Mouse (Mus musculus) layer of hippocampus, adult 8-10 months (tissue): Measurements from ENCODE around the gene Plcxd2. TPM values are rescaled to one million over a fixed set of nuclear protein-coding genes. Genes with fewer than 3 reads are reported as not detected.

Experiments
- DNase-seq, 2 experiments: peaks; one replicate each; pipeline ENCODE4 v3.0.0; 2022; ENCODE audit warnings: low spot score in 2 of 2
- total RNA-seq, 4 experiments: library from RNA; stranded (reverse); gene quantifications; 2 replicates each; pipeline ENCODE4 v1.2.4; 2022

The Plcxd2 gene
- total RNA-seq, result 10 to 100 TPM; 15.6 to 19.5 (median 18.0) TPM

DNA sequence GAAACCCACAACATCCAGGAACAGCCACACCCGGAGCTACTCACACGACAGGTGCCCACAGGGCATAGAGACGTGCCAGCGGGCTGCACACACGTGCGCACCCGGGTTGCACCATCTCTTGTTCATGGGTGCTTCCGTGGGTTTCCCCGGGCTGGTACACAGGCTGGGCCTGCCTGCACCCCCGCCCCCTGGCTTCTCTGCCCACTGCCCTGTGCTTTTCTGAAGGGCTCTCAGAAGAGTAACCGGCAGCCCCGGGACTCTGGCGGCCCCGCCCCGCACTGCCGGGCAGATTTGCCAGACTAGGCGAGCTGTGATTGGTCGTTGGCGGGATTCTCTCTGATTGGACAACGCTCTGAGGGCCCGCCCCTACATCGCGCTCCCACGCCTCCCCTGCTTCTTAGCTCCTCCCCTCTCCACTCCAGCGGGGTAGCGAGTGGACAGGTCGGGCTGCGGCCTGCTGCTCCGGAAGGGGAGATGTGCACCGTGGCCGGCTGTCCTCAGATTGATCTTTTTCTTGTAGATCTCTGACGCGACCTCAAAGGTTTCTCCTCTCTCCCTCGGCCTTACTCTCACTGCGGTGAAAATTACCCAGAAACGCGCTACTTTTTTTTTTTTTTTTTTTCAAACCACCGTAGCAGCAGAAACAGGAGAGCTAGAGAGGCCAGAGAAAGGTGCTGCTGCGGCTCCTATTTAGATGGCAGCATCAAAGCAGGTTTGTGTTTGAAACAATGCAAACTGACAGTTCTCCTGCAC, at the start of gene Plcxd2:
TSS of gene Plcxd2 (minus strand) at position 66 of the 753 bp plus-strand sequence.
- peak; percentile 92 to 94 for DNase-seq

DNA sequence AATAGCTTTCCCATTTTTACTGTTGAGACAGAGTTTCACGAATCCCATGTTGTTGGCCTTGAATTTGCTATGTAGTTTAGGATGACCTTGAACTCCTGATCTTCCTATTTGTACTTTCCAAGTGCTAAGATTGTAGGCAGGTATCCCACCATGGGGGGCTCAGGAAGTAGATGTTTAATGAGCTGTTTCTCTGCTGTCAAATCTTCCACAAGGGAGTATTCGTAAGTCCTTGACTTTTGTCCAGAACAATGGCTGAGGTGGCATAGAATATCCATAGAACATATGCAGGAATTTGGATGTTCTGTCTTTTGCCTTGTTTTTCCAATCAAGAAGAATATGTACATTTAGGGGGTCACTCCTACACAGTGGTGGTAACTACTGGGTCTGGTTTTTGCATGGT, 36.9 kb upstream of the Plcxd2 start:
- no peak for DNase-seq

DNA sequence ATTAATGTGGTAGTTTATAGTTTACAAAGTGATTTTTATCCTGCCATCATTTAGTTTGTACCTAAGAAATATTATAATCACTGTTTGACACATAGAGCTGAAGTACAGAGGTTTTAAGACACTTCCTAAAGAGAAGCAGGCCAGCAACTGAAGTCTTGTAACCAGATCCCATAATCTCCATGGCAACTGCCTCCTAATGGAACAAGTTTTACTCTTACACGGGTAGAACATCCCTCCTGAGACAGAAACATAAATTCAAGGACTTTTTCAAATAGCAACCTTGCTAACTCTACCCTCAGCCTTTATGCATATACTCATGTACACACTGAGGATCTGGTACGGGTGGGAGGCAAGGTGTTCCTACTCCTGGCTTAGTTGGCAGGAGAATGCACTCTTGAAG, 26.2 kb upstream of the Plcxd2 start:
- DNase-seq, result no peak

DNA sequence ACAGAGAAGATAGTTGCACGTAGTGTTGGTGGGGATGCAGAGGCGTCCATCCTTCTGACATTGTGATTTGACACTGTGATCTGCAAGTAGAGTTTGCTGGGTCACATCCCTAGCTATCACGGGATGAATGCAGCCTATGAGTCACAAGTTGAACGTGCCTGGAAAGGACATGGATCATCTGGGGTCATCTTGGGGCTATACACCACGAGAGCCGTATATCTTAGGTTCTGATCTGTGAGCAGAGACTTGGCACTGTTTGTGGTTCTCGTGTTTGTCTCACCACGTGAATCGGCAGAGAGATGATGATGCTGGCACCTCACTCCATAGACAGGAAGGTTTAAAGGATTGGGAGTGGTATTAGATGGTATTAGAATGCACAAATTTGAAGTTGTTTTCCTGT, 23.9 kb upstream of the Plcxd2 start:
- no peak for DNase-seq

DNA sequence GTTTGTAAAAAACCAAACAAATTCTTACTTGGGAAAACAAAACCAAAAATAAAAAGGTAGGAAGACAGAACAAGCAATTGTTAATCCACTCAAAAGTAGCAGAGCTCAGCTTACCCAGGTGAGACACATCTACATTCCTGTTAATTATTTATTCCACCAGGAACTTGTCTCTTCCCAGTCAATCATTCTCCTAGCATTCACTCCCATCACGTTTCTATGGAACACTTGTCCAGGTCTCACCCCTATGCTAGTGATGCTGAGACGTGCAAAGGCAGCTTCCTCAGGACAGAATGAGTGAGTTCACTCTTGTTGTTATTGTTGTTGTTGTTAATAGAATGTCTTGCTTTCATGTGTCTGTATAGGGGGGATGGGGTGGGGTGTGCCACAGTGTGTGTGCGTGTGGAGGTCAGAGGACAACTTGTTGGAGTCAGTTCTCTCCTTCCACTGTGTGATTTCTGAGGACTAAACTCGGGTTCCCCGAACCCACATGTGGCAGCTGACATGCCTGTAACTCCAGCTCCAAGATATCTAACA, 13.0 kb upstream of the Plcxd2 start:
- DNase-seq, result no peak

DNA sequence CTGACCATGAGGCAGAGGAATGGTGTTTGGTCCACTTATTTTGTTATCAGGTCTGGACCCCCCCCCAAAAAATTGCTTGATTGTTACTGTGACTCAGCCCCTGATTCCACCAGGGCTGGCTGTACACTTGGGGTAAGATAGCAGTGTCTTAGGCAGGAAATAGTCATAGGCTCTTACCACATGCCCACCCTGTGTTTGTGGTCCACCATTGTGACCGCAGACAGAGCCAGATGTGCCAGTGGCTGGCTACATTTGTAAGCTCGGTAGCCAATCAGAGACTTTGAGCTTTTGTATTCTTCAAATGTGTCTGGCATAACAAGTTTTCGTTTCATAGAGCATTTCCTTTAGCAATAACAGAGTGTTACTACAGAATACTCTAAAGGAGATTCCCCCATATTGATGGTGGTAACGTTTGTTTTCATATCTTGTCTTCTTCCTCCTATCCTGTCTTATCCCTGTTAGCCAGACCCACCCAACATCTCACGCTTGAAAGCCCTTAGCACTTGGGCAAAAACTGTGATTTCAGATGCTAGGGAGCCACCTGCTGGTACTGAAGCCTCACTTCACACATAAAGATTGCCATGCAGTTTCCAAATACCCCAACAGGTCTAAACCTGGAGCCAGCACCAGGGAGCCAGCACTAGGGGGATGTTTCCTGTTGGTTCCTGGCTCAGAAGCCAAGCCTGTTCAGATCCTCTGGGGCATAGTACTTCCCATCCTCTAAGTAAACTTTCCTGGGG, 12.3 kb upstream of the Plcxd2 start:
- peak; percentile 38 to 58 for DNase-seq

DNA sequence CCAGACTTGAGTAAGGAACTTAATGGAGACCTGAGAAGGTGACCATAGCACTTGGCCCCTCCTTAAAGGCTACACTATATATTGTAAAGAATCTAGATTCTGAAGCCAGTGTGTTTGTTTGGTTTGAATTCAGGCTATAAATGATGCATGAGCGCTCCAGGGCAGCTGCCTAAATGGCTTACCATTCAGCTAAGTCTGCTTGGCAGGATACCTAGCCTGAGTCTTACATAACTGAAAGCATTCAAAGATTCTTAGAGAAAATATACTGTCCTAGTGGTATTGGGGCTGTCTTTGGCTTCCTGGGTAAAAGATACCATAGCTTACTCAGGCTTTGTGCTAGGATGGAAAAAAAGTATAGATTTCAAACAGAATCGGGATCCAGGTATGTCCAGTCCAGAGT, 11.3 kb upstream of the Plcxd2 start:
- no peak for DNase-seq

DNA sequence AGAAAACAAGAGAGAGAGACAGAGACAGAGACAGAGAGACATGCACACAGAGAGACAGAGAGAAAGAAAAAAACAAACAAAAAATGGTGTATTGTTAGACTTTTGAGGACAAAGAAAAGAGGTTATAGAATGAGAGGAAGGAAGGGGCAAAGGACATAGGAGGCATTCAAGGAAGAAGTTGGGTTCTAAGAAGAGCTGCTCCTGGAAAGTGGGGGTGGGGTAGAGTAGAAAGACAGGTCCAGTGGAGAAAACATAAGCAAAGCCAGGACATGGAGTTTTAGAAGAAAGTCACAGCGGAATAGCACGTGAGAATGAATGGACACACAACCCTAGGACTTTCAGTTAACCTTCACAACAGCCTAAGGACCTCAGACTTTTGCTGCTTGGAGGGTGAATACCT, 10.4 kb upstream of the Plcxd2 start:
- no peak for DNase-seq

DNA sequence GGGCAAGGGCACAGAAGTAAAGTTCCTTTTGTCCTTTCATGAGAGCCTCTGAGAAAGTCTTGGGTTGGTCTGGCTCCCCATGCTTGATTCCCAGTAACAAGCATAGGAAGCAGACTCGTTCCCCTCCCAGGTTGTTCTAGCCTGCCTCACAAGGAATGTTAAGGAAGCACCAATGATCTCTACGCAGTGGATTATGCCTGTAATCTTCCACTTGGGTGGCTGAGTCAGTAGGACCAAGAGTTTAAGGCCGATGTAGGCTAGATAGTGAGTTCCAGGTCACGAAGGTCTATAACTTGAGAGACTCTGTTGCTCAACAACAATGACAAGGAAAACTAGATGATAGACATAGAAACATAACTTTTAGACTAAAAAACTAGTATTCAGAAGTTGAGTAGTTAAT, 9.8 kb upstream of the Plcxd2 start:
- no peak for DNase-seq

DNA sequence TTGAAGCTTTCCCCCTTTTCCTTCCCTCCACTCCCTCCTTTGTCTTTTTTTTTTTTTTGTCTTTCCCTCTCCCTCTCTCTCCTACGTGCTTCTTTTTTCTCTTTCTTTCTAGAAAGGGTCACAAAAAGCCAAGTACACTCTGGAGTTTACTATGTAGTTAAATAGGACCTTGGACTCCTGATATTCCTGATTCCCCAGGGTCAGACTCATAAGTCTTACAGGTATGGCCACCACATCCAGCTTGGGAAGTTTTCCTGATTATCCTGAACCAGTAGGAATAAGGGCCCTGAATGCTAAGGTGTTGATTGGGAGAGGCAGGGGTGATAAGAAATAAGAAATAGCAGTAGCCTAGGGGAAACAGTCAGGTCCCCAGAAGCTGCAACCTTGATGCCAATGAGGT, 9.3 kb upstream of the Plcxd2 start:
- DNase-seq, result no peak

DNA sequence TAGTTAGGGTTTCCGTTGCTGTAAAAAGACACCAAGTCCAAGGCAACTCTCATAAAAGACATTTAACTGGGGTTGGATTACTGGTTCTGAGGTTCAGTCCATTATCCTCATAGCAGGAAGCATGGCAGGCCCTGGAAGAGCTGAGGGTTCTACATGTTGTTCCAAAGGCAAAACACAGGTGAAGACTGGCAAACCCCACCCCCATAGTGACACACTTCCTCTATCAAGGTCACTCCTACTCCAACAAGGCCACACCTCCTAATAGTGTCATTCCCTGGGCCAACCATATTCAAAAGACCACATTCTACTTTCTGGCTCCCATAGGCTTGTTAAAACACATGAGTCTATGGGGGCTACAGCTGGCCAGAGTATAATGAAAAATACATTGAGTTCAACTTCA, 1.7 kb upstream of the Plcxd2 start:
- DNase-seq, result no peak

DNA sequence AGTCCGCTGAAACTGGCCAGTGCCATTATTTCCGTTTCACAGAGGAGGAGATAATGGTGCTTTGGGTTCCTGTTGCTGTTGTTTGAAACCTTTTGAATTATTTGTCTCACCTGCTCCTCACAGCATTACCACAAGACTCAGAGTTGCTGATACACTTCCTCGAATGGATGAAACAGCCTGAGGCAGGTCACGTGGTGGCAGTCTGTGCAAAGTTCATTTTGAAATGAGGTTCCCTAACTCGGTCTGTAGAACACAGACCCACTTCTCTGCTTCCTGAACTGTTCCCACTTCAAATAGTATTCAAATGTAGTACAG, 845 bp upstream of the Plcxd2 start:
- DNase-seq, result no peak

DNA sequence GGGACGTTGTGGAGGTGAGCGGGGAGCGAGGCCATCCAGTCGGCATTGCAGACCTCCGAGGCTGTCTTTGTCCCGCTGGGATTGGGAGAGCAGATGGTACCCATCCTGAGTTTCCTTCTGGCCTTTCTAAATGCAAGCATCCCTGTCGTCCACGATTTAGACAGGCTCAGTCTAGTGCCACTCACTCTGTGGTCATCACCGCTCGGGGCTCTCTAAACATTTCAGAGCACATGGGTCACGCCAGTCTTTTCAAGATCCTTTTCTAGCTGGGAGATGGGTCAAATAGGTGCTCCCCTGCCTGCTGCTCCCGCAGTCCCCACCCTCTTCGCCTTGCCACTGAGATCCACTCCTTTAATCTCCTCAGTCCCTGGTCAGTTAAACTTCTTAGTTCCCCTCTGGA, 301 bp downstream of the Plcxd2 start:
- no peak for DNase-seq

DNA sequence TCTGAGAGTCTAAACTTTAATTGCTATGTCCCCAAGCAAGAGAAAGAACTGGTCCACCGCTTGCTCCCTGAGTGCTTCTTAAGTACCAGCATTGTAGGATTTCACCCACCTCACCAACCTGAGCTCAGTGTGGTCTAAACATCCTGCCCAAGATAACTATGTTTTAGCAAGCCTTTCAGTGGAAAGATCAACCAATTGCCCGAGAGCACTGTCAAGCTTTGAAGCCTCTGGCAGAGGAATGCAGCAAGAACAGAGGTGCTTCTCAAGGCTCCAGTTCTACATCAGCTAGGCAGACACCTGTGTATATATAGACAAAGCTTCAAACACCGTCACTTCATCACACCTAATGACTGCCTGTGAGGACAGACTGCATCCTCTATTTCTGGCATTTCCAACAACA, 1.3 kb downstream of the Plcxd2 start:
- no peak for DNase-seq

DNA sequence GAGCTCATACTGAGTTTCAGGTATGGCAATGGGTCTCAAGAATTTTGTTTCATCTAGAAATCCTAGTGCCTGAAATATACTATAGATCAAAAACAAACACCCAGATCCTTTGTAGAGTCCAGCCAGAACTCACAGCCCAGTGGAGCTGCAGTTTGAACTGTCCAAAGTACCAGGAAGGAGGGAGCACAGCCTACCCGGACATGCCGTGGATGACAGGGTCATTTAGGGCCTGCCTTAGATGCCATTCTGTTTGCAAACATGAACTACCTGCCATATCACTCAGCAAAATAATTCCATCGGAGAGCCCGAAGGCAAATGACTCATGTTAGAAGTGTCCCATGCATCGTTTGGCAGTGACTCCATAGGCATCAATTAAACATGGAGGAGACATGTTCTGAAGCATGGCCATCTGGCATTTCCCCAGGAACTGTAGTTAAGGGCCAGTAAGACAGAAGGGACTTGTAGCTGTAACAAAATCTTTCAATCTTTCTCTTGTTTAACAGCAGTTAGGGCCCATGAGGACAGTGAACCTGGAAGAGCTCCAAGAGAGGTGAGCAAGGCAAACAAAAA, 1.9 kb downstream of the Plcxd2 start:
- no peak for DNase-seq

DNA sequence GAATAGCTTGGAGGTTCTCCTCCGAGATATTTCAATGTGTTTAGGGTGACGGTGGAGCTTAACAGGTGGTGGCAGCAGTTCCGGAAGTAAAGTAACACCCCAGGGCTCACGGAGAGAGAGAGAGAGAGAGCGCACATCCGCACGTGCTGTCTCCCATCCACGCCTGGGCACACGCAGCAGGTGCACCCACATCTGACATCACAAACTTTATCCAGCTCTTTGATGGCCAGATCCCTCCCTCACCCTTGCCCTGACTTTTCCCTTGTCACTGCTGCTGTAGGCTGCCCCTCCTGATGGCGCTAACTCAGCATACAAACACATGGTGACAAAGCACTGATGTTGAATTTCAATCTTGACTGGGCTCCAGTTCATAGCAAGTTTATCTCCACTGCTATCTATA, 3.8 kb downstream of the Plcxd2 start:
- no peak for DNase-seq

DNA sequence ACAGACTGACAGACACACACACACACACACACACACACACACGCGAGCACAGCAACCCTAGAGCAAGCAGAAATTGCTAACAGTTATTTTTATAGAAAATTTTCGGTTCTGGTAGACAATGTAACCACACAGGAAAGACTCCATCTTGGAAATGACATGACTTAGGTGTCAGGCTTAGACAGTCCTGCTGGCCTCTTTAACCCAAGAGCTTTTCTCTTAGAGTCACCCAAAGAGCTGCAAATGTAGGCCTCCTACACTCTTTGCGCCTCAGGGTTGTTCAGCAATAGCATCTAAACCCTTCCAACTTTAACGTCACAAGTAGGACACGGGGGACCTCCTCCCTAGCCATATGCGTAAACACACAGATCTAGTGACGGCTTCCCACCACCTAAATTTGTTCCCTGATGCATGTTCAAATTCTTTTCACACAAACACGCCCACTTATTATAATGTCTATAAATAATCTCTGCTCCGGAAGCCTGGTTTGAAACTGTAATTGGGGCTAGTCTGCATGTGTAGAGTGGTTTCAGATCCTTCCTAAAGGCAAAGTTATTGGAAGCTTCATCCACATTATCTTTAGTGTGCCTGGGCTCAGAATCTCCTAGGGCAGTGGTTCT, 8.4 kb downstream of the Plcxd2 start:
- no peak for DNase-seq

DNA sequence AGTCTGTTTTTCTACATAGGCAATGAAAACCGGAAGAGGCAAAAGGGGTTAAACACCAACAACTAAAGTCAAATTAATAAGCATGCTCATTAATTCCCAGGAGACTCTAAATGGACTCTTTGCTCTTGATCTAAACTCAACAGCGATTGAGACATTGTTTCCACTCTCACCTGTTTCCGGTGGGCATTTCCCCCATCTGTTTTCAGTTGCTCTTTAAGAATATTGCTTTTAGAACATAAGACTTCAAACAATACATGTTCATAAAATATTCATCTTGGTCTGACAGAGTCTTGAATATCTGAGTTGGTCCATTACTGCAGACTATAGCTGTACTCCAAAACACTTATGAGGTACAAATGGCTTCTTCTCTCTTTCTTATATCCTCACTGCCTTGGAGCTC, 9.0 kb downstream of the Plcxd2 start:
- no peak for DNase-seq

DNA sequence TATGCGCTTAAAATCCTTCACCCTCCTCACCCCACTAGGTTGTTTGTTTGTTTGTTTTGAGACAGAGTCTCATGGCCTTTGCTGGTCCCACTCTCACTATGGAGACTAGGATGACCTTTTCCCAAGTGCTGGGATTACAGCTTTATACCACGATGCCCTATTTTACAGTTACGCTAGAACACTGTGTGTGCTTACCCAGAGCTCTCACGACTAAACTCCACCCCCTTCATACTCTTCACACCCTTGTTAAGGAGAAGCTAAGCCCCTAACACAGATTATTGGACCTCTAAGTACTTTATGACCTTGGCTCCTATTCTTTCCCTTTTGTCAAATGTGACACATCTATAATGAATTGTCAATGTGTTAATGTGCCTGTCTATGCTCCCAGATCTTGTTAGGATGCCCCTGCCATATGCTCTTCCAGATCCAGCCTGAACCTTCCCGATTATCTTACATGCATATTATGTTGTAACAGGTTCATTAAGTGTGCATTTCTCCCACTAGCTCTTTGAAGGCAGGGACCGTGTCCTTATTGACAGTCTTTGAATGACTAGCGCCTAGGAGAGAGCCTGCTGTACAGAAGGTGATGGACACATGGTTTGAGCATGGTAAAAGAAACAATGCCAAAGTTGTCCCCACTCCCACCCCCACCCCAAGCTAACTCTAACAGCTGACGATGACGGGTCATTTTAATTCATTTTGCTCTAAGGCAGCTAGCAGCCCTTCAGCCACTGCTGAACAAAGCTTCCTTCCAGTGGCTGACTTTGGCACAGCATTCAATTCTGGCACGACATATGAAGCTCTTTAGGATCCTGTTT, 10.4 kb downstream of the Plcxd2 start:
- DNase-seq, result no peak

DNA sequence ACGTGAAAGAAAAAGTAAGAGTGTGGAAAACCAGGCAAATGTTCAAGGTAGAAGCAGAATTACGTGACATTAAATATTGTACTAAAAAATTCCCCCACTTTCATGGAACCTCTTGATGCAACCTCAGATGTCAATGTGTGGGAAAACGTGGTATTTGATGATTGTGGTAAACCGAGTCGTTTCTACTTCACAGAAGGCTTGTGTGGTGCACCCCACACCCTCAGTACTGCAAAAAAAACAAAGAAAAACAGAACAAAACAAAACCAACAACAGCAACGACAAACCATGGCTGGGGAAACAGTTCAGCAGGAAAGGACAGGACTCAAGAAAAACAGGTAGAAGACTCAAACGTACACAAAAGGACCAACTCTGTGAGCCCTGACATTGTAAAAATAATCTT, 11.8 kb downstream of the Plcxd2 start:
- no peak for DNase-seq

DNA sequence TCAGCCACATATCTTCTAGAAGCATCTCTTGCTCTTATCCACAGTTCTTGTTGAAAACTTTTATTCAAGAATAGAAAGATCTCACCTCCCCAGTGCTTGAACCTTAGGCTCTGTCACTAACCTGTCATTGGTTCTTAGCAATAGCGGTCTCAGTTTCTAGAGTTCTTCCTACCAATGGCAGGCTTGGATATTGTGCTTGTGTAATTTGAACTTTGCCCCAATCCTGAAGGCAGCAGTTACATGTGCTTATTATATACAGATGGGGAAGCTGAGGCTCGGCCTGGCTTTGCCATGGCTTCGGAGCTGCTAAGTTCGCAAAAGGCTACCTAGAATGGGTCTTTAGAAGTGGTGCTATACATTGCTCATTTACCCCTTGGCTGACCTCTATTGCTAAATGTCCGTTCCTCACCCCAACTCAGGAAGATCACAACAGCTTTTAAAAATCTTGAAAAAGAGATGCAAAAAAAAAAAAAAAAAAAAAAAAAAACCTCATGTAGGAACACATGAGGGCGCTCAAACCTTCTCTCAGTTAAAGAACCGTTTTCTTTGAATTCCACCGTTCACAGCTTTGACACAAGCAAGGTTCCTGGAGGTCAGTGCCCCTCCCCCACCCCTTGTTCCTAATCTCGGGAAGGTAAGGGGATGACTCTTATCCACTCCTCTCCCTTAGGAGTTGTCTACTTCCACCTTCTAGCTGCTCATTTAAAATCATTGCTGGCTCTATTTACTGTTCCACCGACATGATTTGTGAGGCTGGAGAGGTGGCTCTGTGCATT, 18.9 kb downstream of the Plcxd2 start:
- no peak for DNase-seq
